Mouse (Mus musculus) ES-E14 (cell line): Measurements from ENCODE around the gene Mrpl20.

Experiments
- CHD2 ChIP-seq: IDR thresholded peaks from 2 replicates; pipeline ENCODE4 v1.6.1; 2014; ENCODE audit warnings: mild to moderate bottlenecking, low read depth, low read length, inconsistent platforms
- HCFC1 ChIP-seq: IDR thresholded peaks from 2 replicates; pipeline ENCODE4 v1.6.1; 2012; ENCODE audit warnings: low read length, inconsistent platforms, borderline replicate concordance; ENCODE audit not compliant: insufficient read depth
- MAFK ChIP-seq: IDR thresholded peaks from 2 replicates; pipeline ENCODE4 v1.6.1; 2014; ENCODE audit warnings: mild to moderate bottlenecking, low read depth, low read length, inconsistent platforms; ENCODE audit not compliant: insufficient read depth
- ZC3H11A ChIP-seq: IDR thresholded peaks from 2 replicates; pipeline ENCODE4 v1.6.1; 2012; ENCODE audit warnings: low read depth, mild to moderate bottlenecking, inconsistent platforms, low read length, borderline replicate concordance
- ZNF384 ChIP-seq: IDR thresholded peaks from 2 replicates; pipeline ENCODE4 v1.6.1; 2012; ENCODE audit warnings: low read depth, low read length, inconsistent platforms

- TF ChIP-seq CHD2 (no peak), ZNF384 (no peak), MAFK (no peak), HCFC1 (no peak), ZC3H11A (no peak)
These were observed 44.3 kb downstream of the Mrpl20 start, which contains the start of gene Dvl1 for GRCm38 (mm10) chr4:155846871-155847578.
